19 mouse cellular contexts compared by ENCODE assay signal in genomic region chr7:142479307-142479706, GRCm38 (mm10). TPM values are rescaled to one million over a fixed set of nuclear protein-coding genes. Genes with fewer than 3 reads are reported as not detected.
DNase-seq lines count a peak whose midpoint lies in the region; ATAC-seq lines count a peak whose summit lies in the region.
"Had no signal": no experiment of that assay in that cellular context is flagged by ENCODE, and none has a peak within 500 bp of the region (broad histone marks: within the 10 kb centered on the region; RNA-seq: fewer than 3 reads in every experiment).

No protein-coding gene starts in this region.

- no peak overlapping the region for H3K4me3 ChIP-seq in heart, embryonic 10.5 days
- H3K4me3 ChIP-seq in lung, embryonic 16.5 days (ENCODE audit: low read length), result no peak overlapping the region
- H3K4me3 ChIP-seq in intestine, embryonic 16.5 days (ENCODE audit: low read length), result no peak overlapping the region
- peak overlapping the region; percentile 48 for H3K4me3 ChIP-seq in stomach, embryonic 16.5 days (replicated peaks; ENCODE audit: low read length)
- H3K4me3 ChIP-seq: layer of hippocampus, adult 2 months; midbrain, embryonic 13.5 days; neural tube, embryonic 12.5 days had no signal

- H3K4me1 ChIP-seq in heart, embryonic 10.5 days, result peaks cover 97% of the 10 kb centered on the region
- peaks cover 34% of the 10 kb centered on the region for H3K4me1 ChIP-seq in lung, embryonic 16.5 days (replicated peaks; ENCODE audit: control insufficient read depth, insufficient read depth, low read length)
- H3K4me1 ChIP-seq in intestine, embryonic 16.5 days (ENCODE audit: control insufficient read depth, insufficient read depth, low read length), result peaks cover 42% of the 10 kb centered on the region
- H3K4me1 ChIP-seq in stomach, embryonic 16.5 days (ENCODE audit: control insufficient read depth, insufficient read depth, low read length), result peaks cover 60% of the 10 kb centered on the region

- intact Hi-C loops in heart, postnatal 10 days (cut with DNase I), result no loop called here

- peak overlapping the region; percentile 99 for H3K27ac ChIP-seq in heart, embryonic 10.5 days
- peak overlapping the region; percentile 95; the same call in 1 of the 2 replicates for H3K27ac ChIP-seq in lung, embryonic 16.5 days (ENCODE audit: low read length)
- peak overlapping the region; percentile 98; the same call in 1 of the 2 replicates for H3K27ac ChIP-seq in intestine, embryonic 16.5 days (ENCODE audit: low read length)
- peak overlapping the region; percentile 97 for H3K27ac ChIP-seq in stomach, embryonic 16.5 days (ENCODE audit: low read length)
- H3K27ac ChIP-seq: layer of hippocampus, adult 2 months; midbrain, embryonic 13.5 days; neural tube, embryonic 12.5 days had no signal

- H3K36me3 ChIP-seq in heart, embryonic 10.5 days, result no peaks in the 10 kb centered on the region
- H3K36me3 ChIP-seq in lung, embryonic 16.5 days (ENCODE audit: control insufficient read depth, insufficient read depth, low read length), result no peaks in the 10 kb centered on the region
- H3K36me3 ChIP-seq in intestine, embryonic 16.5 days (ENCODE audit: control insufficient read depth, insufficient read depth, low read length), result no peaks in the 10 kb centered on the region
- H3K36me3 ChIP-seq in stomach, embryonic 16.5 days (ENCODE audit: control insufficient read depth, insufficient read depth, low read length), result no peaks in the 10 kb centered on the region
- H3K36me3 ChIP-seq: G1E; midbrain, embryonic 13.5 days; neural tube, embryonic 12.5 days had no signal

- no peaks in the 10 kb centered on the region for H3K9me3 ChIP-seq in heart, embryonic 10.5 days
- no peaks in the 10 kb centered on the region for H3K9me3 ChIP-seq in lung, embryonic 16.5 days (ENCODE audit: control insufficient read depth, low read length)
- no peaks in the 10 kb centered on the region for H3K9me3 ChIP-seq in intestine, embryonic 16.5 days (ENCODE audit: control insufficient read depth, low read length)
- H3K9me3 ChIP-seq in stomach, embryonic 16.5 days (replicated peaks; ENCODE audit: control insufficient read depth, low read length), result no peaks in the 10 kb centered on the region
- H3K9me3 ChIP-seq: G1E; midbrain, embryonic 13.5 days; neural tube, embryonic 12.5 days had no signal

- 0 out of 2 replicates have a peak, but pooled peaks cover 4% of the 10 kb centered on the region for H3K27me3 ChIP-seq in heart, embryonic 10.5 days (ENCODE audit: insufficient read depth, poor library complexity, severe bottlenecking)
- no peaks in the 10 kb centered on the region for H3K27me3 ChIP-seq in lung, embryonic 16.5 days (ENCODE audit: control insufficient read depth, insufficient read depth, low read depth, low read length)
- no peaks in the 10 kb centered on the region for H3K27me3 ChIP-seq in intestine, embryonic 16.5 days (replicated peaks; ENCODE audit: control insufficient read depth, insufficient read depth, low read length)
- H3K27me3 ChIP-seq in stomach, embryonic 16.5 days (ENCODE audit: control insufficient read depth, insufficient read depth, low read length), result no peaks in the 10 kb centered on the region
- H3K27me3 ChIP-seq: midbrain, embryonic 13.5 days; neural tube, embryonic 12.5 days had no signal

- peak overlapping the region; percentile 44 for H3K4me2 ChIP-seq in lung, embryonic 16.5 days (ENCODE audit: low read depth, low read length)
- H3K4me2 ChIP-seq in intestine, embryonic 16.5 days (ENCODE audit: low read depth, low read length), result no peak overlapping the region
- peak overlapping the region; percentile 65 for H3K4me2 ChIP-seq in stomach, embryonic 16.5 days (ENCODE audit: low read depth, low read length)
- H3K4me2 ChIP-seq: midbrain, embryonic 13.5 days; neural tube, embryonic 12.5 days had no signal

- peak overlapping the region; percentile 16; the same call in 1 of the 2 replicates for H3K9ac ChIP-seq in lung, embryonic 16.5 days (ENCODE audit: low read length)
- no peak overlapping the region for H3K9ac ChIP-seq in intestine, embryonic 16.5 days (ENCODE audit: low read depth, low read length)
- peak overlapping the region; percentile 80 for H3K9ac ChIP-seq in stomach, embryonic 16.5 days (ENCODE audit: low read length)
- H3K9ac ChIP-seq: midbrain, embryonic 13.5 days; neural tube, embryonic 12.5 days had no signal

- ATAC-seq in lung, embryonic 16.5 days (ENCODE audit: low read depth), result no peak
- no peak for ATAC-seq in intestine, embryonic 16.5 days
- ATAC-seq in stomach, embryonic 16.5 days (ENCODE audit: insufficient read depth, low FRiP score), result no peak
- ATAC-seq: midbrain, embryonic 13.5 days had no signal

- DNase-seq in heart, embryonic 10.5 days (ENCODE audit: low spot score), result no peak
- DNase-seq in heart, postnatal 10 days, result no peak
- no peak for DNase-seq in lung, postnatal 25 days (ENCODE audit: low spot score)
- no peak for DNase-seq in adrenal gland, postnatal 14 days
- no peak for DNase-seq in retina, postnatal 1 day
- DNase-seq: adrenal gland, postnatal 25 days; cerebellum, postnatal 14 days; kidney, adult 8-10 months; lung, postnatal 10 days; thymus, postnatal 36 days had no signal

RNA-seq across cellular contexts. Expression of gene Lsp1, which starts 18.7 kb away (rescaled TPM):
- polyA plus RNA-seq in heart, embryonic 10.5 days (2016; fragmentation: Nextera tagmentation; extraction: Ambion mirVana), result 32.0 and 36.9 TPM in 2 replicates
- total RNA-seq in heart, postnatal 10 days (2021), result 100 to 1,000 TPM; 111 to 116 TPM
- 110 and 118 TPM in 2 replicates for polyA plus RNA-seq in lung, embryonic 16.5 days (2015; fragmentation: Nextera tagmentation; extraction: Ambion mirVana)
- polyA plus RNA-seq in intestine, embryonic 16.5 days (2015; fragmentation: Nextera tagmentation; extraction: Ambion mirVana), result 125 and 134 TPM in 2 replicates
- 216 and 235 TPM in 2 replicates for polyA plus RNA-seq in stomach, embryonic 16.5 days (2015; fragmentation: Nextera tagmentation; extraction: Ambion mirVana)
- 20.4 and 52.3 TPM in 2 replicates for total RNA-seq in adrenal gland, postnatal 14 days (2021)

RNA-seq across cellular contexts. Expression of gene Tnnt3, which starts 19.3 kb away (rescaled TPM):
- 9.5 and 10.4 TPM in 2 replicates for polyA plus RNA-seq in heart, embryonic 10.5 days (2016; fragmentation: Nextera tagmentation; extraction: Ambion mirVana)
- total RNA-seq in heart, postnatal 10 days (2021), result 1 to 10 TPM in 1 of 2 experiments, under 1 TPM in 1; 0.67 to 1.8 TPM
- 17.9 and 50.7 TPM in 2 replicates for polyA plus RNA-seq in lung, embryonic 16.5 days (2015; fragmentation: Nextera tagmentation; extraction: Ambion mirVana)
- polyA plus RNA-seq in intestine, embryonic 16.5 days (2015; fragmentation: Nextera tagmentation; extraction: Ambion mirVana), result 2.1 and 3.2 TPM in 2 replicates
- polyA plus RNA-seq in stomach, embryonic 16.5 days (2015; fragmentation: Nextera tagmentation; extraction: Ambion mirVana), result 12.0 and 208 TPM in 2 replicates
- 1.1 and 1.8 TPM in 2 replicates for total RNA-seq in adrenal gland, postnatal 14 days (2021)
- total RNA-seq: adrenal gland, postnatal 25 days; G1E; layer of hippocampus, adult 2 months; left cerebral cortex, postnatal 36 days had no signal
- polyA plus RNA-seq: G1E had no signal

RNA-seq across cellular contexts. Expression of gene Tnni2, which starts 37.7 kb away (rescaled TPM):
- 51.9 and 56.4 TPM in 2 replicates for polyA plus RNA-seq in heart, embryonic 10.5 days (2016; fragmentation: Nextera tagmentation; extraction: Ambion mirVana)
- total RNA-seq in heart, postnatal 10 days (2021), result 1 to 10 TPM; 1.9 to 4.3 TPM
- polyA plus RNA-seq in lung, embryonic 16.5 days (2015; fragmentation: Nextera tagmentation; extraction: Ambion mirVana), result 17.6 and 61.1 TPM in 2 replicates
- 4.3 and 4.7 TPM in 2 replicates for polyA plus RNA-seq in intestine, embryonic 16.5 days (2015; fragmentation: Nextera tagmentation; extraction: Ambion mirVana)
- 20.2 and 217 TPM in 2 replicates for polyA plus RNA-seq in stomach, embryonic 16.5 days (2015; fragmentation: Nextera tagmentation; extraction: Ambion mirVana)
- total RNA-seq in adrenal gland, postnatal 14 days (2021), result 0.56 and 0.67 TPM in 2 replicates
- total RNA-seq: adrenal gland, postnatal 25 days; layer of hippocampus, adult 2 months had no signal

RNA-seq across cellular contexts. Expression of gene Syt8, which starts 44.7 kb away (rescaled TPM):
- polyA plus RNA-seq in heart, embryonic 10.5 days (2016; fragmentation: Nextera tagmentation; extraction: Ambion mirVana), result 0.38 and 1.3 TPM in 2 replicates
- total RNA-seq in heart, postnatal 10 days (2021), result not detected
- 0.48 and 1.2 TPM in 2 replicates for polyA plus RNA-seq in lung, embryonic 16.5 days (2015; fragmentation: Nextera tagmentation; extraction: Ambion mirVana)
- polyA plus RNA-seq in intestine, embryonic 16.5 days (2015; fragmentation: Nextera tagmentation; extraction: Ambion mirVana), result 8.8 and 10.4 TPM in 2 replicates
- polyA plus RNA-seq in stomach, embryonic 16.5 days (2015; fragmentation: Nextera tagmentation; extraction: Ambion mirVana), result 31.1 and 50.1 TPM in 2 replicates
- not detected in 2 replicates for total RNA-seq in adrenal gland, postnatal 14 days (2021)
- total RNA-seq: adrenal gland, postnatal 25 days; hematopoietic stem cell, adult 5-6 weeks; layer of hippocampus, adult 2 months; left cerebral cortex, postnatal 36 days had no signal
- polyA plus RNA-seq: G1E; midbrain, embryonic 13.5 days had no signal

RNA-seq across cellular contexts. Expression of gene Mrpl23, which starts 53.2 kb away (rescaled TPM):
- polyA plus RNA-seq in heart, embryonic 10.5 days (2016; fragmentation: Nextera tagmentation; extraction: Ambion mirVana), result 17.1 and 25.1 TPM in 2 replicates
- total RNA-seq in heart, postnatal 10 days (2021), result 10 to 100 TPM in 1 of 2 experiments, 1 to 10 TPM in 1; 4.1 to 19.3 TPM
- polyA plus RNA-seq in lung, embryonic 16.5 days (2015; fragmentation: Nextera tagmentation; extraction: Ambion mirVana), result 17.2 and 22.4 TPM in 2 replicates
- polyA plus RNA-seq in intestine, embryonic 16.5 days (2015; fragmentation: Nextera tagmentation; extraction: Ambion mirVana), result 50.3 and 58.1 TPM in 2 replicates
- 16.2 and 30.7 TPM in 2 replicates for polyA plus RNA-seq in stomach, embryonic 16.5 days (2015; fragmentation: Nextera tagmentation; extraction: Ambion mirVana)
- 13.3 and 17.9 TPM in 2 replicates for total RNA-seq in adrenal gland, postnatal 14 days (2021)
